Mouse (Mus musculus): ENCODE measurements around the gene Cldn10. TPM values are rescaled to one million over a fixed set of nuclear protein-coding genes. Genes with fewer than 3 reads are reported as not detected.
"Not testable (repeated sequence)": the region's sequence is repeated elsewhere in the genome, so short reads cannot be mapped to it uniquely, and the experiment has no call there.

The Cldn10 gene
- total RNA-seq, 2 experiments from 2014 or later = 1.3 to 1.5 TPM

DNA sequence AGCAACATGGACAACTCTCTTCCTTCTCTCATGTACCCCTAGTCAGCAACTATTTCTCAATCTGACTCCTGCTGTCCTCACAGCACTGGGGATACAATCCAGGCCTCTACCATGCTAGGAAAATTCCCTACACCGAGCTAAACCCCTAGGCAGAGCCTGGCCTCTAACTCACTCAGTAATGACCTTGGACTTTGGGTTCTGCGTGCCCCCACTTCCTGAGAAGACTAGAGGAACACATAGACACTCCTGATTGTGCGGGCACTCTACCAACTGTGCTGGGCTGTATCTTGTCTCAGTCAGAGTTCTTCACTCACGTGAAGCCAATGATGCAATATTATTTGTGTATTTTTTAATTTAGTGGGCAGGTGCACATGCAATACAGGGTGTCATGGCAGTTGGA is 10.2 kb upstream of the Cldn10 start:
- no peak for DNase-seq (ENCODE audit: low spot score in 2 of 2)

DNA sequence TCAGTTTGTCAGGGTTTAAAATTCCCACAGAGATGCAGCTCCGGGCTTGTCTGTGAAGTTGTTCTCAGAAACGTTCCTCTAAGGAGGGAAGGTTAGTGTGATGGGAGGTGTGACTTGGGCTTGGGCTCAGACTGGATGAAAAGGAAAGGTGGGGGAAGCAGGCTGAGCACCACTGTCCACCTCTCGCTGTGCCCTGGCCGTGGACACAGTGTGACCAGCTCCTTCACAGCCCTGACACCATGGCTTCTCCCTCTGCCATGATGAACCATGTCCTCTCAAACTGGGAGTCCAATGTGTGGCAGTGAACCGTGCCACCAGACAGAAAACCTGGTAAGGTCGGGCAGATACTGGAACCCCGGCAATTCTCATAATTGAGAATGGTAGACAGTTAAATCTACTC is 6.1 kb upstream of the Cldn10 start:
- no peak for DNase-seq (ENCODE audit: low spot score in 2 of 2)

DNA sequence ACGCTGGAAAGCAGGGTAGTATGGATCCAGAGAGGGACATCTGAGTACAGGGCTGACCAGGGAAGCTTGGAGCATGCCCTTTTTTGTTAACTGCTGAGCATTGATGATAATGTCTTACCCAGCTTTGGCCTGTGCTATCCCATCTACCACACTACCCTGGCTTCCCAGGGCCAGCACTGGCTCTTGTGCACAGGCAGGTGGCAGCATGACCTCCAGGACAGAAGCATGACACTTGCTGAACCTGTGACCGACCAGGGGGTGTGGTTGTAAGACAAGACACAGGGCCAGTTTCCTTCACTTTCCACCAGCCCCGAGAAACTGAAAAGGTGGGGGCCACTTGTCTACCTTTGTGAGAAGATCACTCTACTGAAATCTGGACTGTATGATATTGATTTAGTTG is 5.5 kb upstream of the Cldn10 start:
- DNase-seq (ENCODE audit: low spot score in 2 of 2) = no peak

DNA sequence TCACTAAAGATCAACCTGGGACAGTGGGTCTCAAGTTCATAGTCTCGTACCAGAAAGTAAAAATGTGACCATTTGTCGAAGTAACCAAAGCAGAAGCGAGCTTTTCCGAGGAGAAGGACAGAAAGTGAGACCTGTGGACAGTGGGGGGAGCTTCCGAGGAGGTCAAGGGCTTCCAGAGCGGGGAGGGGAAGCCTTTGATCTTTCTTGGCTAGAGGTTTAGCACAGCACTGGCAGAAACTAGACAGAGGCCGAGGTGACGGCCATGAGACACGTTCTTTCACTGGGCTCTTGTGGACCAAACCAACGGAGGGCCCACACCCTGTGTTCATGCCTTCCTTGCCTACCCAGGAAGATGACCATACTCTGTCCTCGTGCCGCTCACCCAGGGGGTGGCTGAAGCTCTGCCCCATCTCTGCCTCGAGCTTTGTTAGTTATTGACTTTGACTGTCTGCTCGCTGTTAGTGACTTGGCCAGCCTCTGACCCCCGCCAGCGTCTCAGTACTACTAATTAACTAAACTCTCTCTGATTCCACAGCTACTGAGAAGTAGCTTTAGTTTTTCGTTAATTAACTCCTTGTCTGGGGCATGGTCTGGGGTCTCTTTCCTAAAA is 4.3 kb upstream of the Cldn10 start:
- DNase-seq (ENCODE audit: low spot score in 2 of 2) = no peak

DNA sequence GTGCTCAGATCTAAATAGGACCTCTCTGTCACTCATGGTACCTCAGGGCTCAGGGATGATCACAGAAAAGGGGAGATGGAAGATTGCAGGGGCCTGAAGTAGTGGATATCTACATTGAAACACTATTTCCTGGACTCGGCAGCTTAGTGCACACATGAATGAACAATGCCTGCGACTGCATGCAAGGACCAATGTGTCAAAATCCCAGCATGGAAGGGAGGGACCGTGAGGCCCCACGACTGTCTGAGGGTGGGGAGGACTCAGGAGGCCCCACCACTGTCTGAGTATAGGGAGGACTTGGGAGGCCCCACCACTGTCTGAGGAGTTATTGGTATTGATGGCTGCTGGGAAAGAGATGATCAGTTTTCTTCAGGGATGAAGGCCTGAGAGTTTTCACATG is 2.5 kb downstream of the Cldn10 start:
- DNase-seq (ENCODE audit: low spot score in 2 of 2) = no peak

DNA sequence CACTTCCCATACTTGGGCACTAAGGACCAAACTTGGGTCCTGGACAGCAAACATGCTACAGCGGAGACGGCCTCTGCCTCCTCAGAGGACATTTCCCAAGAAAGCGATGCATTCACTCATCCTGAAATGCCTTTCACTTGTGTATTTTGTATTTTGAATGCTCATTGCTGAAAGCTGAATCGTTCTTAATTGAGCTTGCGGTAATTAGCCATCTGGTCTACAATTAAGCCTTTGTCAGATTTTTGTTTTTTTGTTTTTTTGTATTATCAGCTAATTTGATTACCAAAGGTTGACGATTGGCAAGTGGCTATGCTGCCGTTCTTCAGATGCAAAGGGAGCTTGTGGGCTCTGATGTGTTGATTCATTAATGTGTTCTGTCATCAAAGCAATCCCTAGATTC is 5.2 kb downstream of the Cldn10 start:
- no peak for DNase-seq (ENCODE audit: low spot score in 2 of 2)

DNA sequence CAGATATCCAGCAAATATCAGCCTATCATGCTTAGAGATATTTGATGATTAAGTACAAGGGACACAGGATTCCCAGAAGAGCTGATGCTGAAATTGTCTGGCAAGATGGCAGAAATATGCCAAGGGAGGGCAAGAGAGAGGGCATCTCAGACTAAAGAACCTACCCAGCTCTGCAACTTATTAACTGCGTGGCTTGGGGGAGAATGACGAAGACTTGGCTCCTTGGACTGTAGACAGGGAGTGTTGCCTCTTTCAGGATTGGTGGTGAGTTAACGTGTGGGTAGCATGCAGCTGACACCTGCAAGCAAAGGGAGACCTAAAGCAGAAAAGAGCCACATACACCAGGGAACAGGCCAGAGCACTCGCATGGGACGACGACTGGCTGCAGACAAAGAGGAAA is 5.7 kb downstream of the Cldn10 start:
- DNase-seq (ENCODE audit: low spot score in 2 of 2) = no peak

DNA sequence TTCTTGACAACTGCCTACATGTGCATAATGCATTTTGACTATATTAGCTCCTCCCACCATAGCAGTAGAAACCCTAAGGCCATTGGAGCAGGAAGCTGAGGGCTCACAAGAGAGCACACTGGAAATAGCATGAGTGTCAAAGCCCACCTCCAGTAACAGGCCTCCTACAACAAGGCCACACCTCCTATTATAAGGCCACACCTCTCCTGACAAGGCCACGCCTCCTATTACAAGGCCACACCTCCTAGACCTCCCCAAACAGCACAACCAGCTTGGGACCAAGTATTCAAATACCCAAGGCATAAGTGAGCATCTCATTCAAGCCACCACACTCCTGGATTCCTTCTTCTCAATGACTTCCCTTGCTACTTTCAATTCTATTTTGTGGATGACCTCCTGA is 6.5 kb downstream of the Cldn10 start:
- no peak for DNase-seq (ENCODE audit: low spot score in 2 of 2)

DNA sequence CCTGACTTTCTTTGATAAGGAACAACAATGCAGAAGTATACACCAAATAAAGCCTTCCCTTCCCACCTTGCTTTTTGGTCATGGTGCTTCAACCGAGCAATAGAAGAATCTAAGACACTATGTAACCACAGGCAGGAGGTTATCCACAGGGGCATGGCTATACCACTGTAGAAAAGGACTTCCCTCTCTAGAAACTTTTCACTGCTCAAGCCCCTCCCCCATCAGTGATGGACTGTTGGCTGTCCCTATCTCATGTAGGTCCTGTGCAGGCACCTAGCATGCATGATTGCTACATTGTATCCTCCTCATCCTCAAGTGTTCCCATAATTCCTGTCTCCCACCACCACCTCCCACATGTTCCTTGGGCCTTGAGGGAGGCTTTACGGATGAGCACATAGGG is 7.2 kb downstream of the Cldn10 start:
- no peak for DNase-seq (ENCODE audit: low spot score in 2 of 2)

DNA sequence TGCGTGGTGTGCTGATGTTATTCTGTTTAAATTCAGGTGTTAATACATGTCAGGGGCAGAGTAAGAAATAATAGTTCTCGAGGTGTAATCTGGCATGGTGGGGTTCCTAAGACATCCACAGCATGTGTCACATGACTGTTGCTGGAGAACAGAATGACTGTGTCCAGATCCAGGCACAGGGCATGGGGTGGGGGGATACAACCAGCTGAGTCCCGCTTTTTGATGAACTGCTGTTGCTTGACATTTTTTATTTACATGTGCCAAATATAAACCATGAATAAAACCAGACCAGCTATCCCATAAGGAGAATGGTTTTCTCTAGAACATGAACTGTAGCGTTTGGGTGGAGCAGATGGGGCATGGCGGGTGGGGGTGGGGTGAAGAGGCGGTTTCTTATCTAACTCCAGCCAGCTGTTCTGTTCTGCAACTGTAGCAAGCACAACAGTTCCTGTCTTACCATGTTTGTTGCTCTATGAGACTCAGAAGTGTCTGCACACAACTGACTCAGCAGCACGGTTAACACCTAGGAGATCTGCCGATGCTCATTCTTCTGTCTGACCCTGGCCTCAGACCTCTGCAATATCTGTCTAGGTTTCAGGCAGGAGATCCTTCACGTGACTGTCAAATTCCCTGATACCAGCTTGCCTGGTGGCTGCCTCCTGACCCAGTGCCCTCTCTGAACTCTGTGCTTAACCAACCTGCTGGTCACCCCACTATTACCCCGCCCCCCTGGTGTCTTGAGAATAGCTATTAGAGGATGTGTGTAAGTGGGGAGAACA is 8.4 kb downstream of the Cldn10 start:
- no peak for DNase-seq (ENCODE audit: low spot score in 2 of 2)

DNA sequence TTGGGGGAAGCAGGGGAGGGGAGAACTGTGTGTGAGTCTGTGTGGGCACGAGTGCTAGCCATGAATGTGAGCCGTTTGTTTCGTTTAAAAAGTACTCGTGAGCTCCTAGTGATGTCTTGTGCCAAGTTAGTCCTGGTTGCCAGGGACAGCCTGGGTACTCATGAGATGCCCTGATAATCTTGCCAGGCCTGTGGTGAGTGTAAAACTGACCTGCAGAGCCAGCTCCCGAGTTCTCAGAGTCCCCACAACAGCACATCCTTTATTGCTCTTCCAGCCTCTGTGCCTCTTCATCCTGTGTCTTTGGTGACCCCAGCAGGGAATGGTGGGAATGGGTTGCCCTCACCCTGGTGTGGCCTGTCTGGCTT is 9.0 kb downstream of the Cldn10 start:
- DNase-seq (ENCODE audit: low spot score in 2 of 2) = no peak

DNA sequence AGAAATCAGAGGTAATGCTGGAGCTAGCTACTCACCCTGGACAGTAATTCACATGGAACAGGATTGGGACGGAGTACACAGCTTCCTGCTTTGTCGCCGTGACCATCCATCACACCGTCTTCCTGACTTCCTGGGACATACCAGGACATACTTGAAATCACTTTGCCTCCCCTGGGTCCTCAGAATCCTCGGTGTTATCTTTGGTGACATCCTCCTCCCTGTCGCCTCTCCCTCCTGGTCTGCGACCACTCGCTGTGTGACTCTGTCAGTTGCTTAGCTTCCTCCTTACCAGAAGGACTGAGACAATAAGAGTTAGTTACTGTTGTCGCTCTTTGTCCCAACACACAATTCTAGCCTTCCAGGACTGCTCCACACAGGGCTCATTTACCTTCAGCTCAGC is 9.6 kb downstream of the Cldn10 start:
- no peak for DNase-seq (ENCODE audit: low spot score in 2 of 2)

DNA sequence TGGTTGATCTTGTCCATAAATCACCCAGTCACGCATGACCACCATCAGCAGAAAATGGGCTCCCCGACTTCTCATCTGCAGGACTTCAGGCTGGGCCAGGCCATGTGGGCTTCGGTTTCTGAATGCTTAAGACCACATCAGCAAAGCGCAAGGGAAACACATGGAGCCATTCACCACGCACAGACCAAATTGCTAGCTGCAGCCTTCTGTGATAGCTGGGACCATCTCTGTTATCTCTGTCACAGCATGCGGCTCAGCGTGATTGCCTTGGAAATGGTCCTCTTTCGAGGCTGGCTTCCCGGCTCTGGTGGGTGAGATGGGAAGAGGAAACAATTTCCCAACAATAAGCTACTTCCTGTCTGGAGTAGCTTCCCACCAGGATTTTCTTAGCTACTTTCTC is 12.2 kb downstream of the Cldn10 start:
- no peak for DNase-seq (ENCODE audit: low spot score in 2 of 2)

DNA sequence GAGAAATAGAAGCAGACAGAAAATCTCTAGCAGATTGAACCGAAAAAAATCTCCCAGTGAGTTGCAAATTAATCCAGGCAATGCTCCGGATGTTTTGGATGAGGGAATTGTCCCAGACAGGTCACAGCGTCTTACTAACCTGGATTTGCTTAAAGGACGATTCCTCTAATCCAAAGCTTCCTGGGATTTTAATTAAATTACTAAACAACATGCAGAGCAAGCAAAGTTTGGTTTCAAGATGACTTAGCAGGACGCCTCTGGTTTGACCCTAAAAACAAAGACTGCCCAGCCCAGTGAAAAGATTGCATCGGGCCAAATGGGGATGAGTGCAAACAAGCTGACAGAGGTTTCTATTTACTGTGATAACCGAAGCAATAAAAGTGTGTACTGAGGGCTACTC is 16.2 kb downstream of the Cldn10 start:
- no peak for DNase-seq (ENCODE audit: low spot score in 2 of 2)

DNA sequence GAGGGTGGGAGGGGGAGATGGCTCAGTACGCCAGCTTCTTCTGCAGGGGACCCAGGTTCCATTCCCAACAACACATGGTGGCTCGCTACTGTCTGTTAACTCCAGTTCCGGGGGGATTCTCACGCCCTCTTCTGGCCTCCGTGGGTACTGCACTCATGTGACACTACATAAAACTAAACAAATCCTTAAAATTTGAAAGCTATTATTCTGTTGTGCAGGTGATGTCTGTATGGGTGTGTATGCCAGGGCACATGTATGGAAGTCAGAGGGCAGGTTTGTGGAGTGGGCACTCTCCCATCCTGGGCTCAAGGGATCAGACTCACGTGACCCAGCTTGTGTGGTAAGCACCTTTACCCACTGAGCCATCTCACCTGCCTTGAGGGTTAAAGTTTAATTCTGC is 16.6 kb downstream of the Cldn10 start:
- DNase-seq (ENCODE audit: low spot score in 2 of 2) = no peak

DNA sequence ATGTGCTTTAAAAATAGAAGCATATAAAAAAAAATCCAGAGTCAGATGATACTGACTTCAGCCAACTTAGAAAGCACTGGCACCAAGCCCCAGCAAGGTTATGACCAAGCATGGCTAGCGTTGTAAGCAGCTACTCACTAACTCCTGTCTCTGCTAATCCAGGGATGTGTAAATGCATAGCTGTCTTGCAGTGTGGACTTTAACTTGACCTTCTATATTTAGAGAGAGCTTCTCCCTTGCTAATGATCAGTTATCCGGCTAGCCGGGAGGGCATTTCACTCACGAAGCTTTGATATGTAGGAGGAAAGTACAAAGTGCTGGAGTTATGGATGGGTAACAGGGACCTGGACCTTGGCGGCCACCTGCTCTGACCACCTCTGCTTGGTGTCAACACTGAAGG is 19.9 kb downstream of the Cldn10 start:
- DNase-seq (ENCODE audit: low spot score in 2 of 2) = no peak

DNA sequence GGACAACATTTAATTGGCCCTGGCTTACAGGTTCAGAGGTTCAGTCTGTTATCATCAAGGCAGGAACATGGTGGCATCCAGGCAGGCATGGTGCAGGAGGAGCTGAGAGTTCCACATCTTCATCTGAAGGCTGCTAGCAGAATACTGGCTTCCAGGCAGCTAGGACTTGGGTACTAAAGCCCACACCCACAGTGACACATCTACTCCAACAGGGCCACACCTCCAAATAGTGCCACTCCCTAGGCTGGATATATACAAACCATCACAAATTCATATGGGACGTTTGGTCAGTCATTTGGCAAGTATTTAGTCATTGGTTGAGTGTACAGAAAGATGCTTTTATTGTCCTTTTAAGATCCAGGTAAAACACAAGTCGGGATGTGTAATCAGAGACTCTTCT is 20.5 kb downstream of the Cldn10 start:
- DNase-seq (ENCODE audit: low spot score in 2 of 2) = not testable (repeated sequence)

DNA sequence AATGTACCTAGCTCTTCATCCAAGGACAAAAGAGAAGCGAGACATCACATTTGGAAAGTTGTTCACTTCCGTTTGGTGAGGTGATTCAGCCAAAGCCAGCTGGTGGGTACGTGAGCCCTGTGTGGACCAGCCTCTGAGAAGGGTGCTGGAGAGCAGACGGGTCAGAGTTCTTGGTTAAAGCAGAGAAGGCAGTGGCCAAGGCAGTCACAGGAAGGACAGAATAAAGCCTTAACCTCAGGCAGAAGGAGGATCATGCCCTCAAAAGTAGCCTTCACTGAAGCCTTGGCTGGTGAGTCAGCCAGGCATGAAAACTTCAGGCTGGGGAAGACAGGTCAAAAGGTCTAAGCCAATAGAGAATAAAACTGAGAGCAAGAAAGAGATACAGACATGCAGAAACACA is 22.0 kb downstream of the Cldn10 start:
- DNase-seq (ENCODE audit: low spot score in 2 of 2) = no peak

DNA sequence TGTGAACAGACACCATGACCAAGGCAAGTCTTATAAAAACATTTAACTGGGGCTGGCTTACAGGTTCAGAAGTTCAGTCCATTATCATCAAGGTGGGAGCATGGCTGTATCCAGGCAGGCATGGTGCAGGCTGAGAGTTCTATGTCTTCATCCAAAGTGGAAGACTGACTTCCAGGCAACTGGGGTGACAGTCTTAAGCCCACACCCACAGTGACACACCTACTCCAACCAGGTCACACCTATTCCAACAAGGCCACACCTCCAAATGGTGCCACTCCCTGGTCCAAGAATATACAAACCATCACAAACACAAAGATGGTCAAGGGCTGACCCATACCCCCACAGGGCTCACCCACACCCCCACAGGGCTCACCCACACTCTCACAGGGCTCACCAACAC is 23.5 kb downstream of the Cldn10 start:
- DNase-seq (ENCODE audit: low spot score in 2 of 2) = not testable (repeated sequence)

DNA sequence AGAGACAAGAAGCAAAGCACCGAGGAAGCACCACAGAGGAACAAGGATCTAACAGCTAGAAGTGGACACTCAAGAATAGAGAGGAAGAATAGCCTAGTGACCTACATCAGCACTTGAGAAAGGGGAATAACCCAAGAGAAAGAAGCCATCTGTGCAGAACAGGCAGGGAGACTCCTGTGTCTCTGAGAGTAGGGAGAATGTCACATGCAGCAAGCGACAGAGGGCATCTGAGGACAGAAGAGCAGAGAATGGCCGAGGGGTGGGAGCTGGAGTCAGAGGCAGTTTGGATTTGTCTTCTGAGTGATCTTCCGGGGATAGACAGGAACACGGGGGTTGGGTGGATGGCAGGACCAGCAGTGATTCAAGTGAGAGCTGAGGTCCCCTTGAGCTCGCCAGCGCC is 25.4 kb downstream of the Cldn10 start:
- DNase-seq (ENCODE audit: low spot score in 2 of 2) = no peak

DNA sequence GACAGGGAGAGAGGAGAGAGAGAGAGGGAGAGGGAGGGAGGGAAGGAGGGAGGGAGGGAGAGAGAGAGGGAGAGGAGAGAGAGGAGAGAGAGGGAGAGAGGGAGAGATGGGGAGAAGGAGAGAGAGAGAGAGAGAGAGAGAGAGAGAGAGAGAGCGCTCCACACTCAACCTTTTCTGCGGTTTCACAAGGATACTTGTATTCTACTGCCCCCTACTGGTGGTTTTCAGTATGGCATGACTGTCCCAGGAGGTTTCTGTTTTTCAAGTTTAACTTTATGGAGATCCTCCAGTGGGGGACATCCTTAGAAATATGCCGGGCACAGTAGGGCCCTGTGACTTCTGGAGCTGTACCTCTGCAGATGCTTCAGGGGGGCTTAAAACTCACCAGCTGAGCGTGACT is 28.8 kb downstream of the Cldn10 start:
- DNase-seq (ENCODE audit: low spot score in 2 of 2) = peak; percentile 38 to 41

DNA sequence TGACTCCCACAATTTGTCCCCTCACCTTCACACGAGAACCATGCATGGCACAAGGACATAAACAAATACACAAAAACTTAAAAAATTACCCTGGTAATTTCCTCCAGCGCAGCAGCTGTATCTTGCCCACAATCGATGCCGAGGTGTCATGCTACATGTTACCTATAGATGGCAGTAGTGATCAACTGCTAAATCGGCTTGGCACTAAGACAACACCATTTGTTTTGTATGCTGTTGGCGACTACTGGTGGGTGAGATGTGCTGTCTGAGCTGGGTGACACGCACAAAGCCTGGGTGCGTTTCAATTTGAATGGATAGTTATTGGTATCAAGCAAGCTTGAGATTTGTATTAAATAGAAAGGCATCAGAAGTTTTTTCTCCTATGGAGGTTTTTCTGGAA is 32.4 kb downstream of the Cldn10 start:
- DNase-seq (ENCODE audit: low spot score in 2 of 2) = peak; percentile 27 to 39

DNA sequence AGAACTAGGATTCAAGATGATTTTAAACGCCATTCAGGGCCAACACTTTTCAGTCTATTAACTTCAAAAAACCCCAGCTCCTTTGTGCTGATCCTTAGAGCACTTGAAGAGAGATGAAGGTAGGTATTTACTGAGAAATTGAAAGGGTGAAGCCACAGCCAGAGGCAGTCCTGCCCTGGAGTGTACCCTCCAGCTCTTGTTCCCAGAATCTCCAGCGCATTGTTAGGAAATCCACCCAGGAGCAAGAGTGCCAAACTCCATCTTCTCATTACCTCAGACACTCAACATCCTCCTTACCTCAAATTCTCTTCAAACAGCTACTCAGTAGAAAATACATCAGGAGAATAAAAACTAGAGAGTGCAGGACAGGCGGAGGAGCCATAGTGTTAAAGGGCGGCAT is 35.1 kb downstream of the Cldn10 start:
- no peak for DNase-seq (ENCODE audit: low spot score in 2 of 2)
